Mouse (Mus musculus): ENCODE data around the gene Pam16.

- no peak for TF ChIP-seq CTCF (IDR thresholded peaks at IDR 0.05; ENCODE audit: low read depth, low read length)
- TF ChIP-seq EP300 (IDR thresholded peaks at IDR 0.05; ENCODE audit: insufficient read depth, low read depth, low read length) = 0 out of 2 replicates have a peak, but pooled peaks have one; percentile 10
These were observed 28.6 kb downstream of the Pam16 start for GRCm38 (mm10) chr16:4596141-4596728.
